Mouse (Mus musculus) left cerebral cortex, adult 9 months (tissue): Measurements from ENCODE around the gene Btg1-ps2.
A peak's percentile ranks its signal among the peaks of the same experiment; 100 is the strongest.
"Not testable (repeated sequence)": the region's sequence is repeated elsewhere in the genome, so short reads cannot be mapped to it uniquely, and the experiment has no call there.

Experiments used
- DNase-seq, 2 experiments: peaks; one replicate each; pipeline ENCODE4 v3.0.0; 2022; ENCODE audit warnings: low spot score in 2 of 2

Btg1-ps2 gene

GRCm38 (mm10) chrX:38043014-38043413 lies at the start of gene Btg1-ps2:
Btg1-ps2 (minus strand) TSS chrX:38043114.
- DNase-seq: not testable (repeated sequence)

- no peak for DNase-seq
Observed at GRCm38 (mm10) chrX:38085041-38085440, 42.1 kb upstream of the Btg1-ps2 start, which contains the start of gene Rhox11. Rhox11 (minus strand) TSS chrX:38085141.

- DNase-seq: peak in 1 of 2 experiments; percentile 11
Observed at GRCm38 (mm10) chrX:38084226-38084625, 41.3 kb upstream of the Btg1-ps2 start.

- no peak for DNase-seq
Observed at GRCm38 (mm10) chrX:38066175-38066574, 23.3 kb upstream of the Btg1-ps2 start, which contains the start of gene Rhox10. Rhox10 (plus strand) TSS chrX:38066475.

GRCm38 (mm10) chrX:38061544-38061943 lies 18.6 kb upstream of the Btg1-ps2 start:
- DNase-seq: no peak

GRCm38 (mm10) chrX:38039666-38040065 lies 3.2 kb downstream of the Btg1-ps2 start:
- no peak for DNase-seq

GRCm38 (mm10) chrX:38033841-38034240 lies 9.1 kb downstream of the Btg1-ps2 start:
- no peak for DNase-seq

GRCm38 (mm10) chrX:38018597-38018996 lies 24.3 kb downstream of the Btg1-ps2 start, which contains the start of gene Btg1-ps1:
Btg1-ps1 (minus strand) TSS chrX:38018815.
- DNase-seq: not testable (repeated sequence)

GRCm38 (mm10) chrX:38008756-38009155 lies 34.2 kb downstream of the Btg1-ps2 start:
- no peak for DNase-seq
